Mouse (Mus musculus): Measurements from ENCODE around the gene Rbfox2.

Gene Rbfox2

GRCm38 (mm10) chr15:77134483-77134882, 172.3 kb downstream of the Rbfox2 start:
- no peak for DNase-seq

GRCm38 (mm10) chr15:77129154-77129553, 177.7 kb downstream of the Rbfox2 start:
- no peak for DNase-seq

DNA sequence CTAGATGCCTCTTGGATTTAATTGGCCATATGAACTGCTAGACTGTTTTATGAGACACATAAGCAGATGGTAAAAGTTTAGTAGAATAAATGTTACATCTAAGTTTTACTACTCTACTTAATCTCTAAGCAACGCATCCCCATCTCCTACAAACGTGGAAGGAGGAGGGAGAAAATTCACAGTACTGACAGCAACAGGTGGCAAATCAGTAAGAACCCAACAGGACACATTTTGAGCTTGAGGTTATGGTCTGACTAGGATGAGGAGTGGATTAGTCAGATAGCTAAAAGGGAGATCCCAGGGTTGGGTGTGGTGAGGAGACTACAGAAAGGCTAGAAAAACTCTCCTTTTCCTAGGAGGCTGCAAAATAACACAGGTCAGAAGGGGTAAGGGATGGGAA, 179.1 kb downstream of the Rbfox2 start:
- DNase-seq, result no peak

DNA sequence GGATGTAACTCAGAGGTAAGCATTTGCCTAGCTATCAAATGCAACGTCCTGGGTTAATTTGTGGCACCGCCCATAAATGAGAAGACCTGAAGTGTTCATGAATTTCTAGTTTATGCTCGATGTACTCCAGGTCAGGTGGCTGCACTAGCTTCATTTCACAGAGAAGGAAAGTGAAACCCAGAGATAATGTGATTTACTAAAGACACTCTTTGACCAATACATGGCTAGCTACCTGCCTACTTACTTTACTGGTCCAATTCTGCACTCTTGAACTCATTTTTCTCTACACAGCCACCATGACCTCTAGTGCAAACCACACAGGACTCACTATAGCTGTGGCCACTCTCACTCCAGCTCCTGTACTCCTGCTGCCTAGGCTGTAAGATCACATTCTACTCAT, 180.1 kb downstream of the Rbfox2 start:
- DNase-seq, result no peak

DNA sequence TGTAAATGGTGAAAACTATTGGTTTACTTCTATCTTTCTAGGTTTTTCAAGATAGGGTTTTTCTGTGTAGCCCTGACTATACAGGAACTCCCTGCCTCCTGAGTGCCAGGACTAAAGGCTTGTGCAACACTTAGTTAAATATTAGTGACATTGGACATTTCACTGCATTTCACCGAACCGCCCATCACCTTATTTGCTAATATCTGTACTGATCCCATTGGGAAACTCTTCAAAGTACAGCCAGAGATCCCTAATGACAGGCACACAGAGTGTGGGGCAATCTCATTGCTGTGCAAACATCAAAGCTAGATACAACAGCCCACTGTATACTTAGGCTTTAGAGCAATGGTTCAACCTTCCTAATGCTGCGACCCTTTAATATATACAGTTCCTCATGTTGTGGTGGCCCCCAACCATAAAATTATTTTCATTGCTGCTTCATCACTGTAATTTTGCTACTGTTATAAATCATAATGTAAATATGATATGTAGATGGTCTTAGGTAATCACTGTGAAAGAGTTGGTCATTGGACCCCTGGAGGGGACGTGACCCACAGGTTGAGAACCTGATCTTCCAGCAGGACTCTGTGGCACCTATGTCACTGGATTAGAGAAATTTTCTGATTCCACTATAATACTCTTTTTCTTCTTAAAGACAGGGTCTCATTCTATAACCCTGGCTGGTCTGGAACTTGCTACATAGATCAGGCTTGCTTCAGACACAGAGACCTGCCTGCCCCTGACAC, 182.3 kb downstream of the Rbfox2 start:
- DNase-seq, result no peak

GRCm38 (mm10) chr15:77122824-77123223, 184.0 kb downstream of the Rbfox2 start:
- DNase-seq, result no peak

DNA sequence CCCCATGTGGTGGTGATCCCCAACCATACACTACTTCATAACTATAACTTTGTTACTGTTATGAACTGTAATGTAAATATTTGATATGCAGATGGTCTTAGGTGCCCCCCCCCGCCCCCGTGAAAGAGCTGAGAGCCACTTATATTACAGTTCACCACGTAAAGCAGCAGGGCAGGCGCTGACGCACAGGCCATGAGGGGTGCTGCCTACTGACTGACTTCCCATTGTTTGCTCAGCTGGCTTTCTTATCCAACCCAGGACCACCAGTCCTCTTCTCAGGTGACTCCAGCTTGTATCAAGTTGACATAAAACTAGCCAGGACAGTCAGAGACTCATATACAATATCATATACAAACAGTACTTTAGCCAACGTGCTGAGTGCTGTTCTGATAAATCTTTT, 184.6 kb downstream of the Rbfox2 start:
- DNase-seq, result no peak

DNA sequence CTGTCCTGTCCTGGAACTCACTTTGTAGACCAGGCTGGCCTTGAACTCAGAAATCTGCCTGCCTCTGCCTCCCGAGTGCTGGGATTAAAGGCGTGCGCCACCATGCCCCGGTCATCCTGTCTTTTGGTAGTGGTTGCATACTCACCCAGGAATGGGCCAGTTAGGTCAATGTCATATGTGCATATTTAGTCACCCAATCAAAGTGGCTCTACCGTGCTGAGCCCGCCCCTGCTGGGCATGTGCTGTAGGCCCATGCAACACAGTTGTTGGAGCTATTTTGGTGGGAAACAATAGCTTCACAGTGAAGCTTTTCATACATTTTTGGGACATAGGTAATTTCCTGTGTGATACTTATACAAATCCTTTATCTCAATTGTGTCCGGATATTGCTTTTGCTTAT, 187.1 kb downstream of the Rbfox2 start:
- no peak for DNase-seq

- no peak for DNase-seq
Measured at GRCm38 (mm10) chr15:77117209-77117608, 189.6 kb downstream of the Rbfox2 start.

- no peak for DNase-seq
Measured at GRCm38 (mm10) chr15:77116139-77116722, 190.6 kb downstream of the Rbfox2 start.

DNA sequence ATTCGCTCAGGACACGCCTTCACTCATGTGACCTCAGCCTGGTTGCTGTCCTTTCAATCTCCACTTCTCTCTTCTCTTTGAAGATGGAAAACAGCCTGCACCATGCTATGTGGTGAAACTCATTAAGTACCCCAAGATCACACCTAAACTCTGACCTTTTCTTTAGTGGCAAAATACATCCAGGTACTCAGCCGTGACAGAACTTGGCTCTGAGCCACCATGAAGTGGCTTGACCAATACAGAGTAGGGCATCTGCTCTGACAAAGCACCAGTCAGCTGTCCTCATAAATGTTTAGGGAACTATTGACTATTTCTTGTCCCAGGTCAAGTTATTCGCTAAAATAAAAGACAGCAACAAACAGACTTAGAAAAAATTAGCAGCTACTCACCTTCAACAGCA, 191.3 kb downstream of the Rbfox2 start:
- DNase-seq, result no peak

- no peak for DNase-seq
Measured at GRCm38 (mm10) chr15:77113591-77113990, 193.2 kb downstream of the Rbfox2 start.

DNA sequence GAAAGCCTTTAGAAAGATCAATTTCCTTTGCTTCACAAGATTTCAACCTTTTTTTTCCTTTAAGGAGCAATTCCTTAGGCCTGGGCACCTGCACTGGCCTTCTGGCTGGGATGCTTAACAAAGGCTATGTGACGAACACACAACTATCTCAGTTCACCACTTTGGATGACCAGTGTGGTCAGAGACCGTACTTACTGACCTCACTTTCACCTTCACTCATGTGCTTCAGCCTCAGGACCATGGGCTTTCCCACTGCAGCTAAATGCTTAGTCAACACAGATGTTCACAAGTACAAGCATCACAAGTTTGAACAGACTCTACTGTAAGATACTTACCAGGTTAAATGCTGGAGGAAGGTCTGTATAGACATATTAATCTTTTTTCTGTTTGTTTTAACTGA, 194.4 kb downstream of the Rbfox2 start:
- DNase-seq, result no peak

DNA sequence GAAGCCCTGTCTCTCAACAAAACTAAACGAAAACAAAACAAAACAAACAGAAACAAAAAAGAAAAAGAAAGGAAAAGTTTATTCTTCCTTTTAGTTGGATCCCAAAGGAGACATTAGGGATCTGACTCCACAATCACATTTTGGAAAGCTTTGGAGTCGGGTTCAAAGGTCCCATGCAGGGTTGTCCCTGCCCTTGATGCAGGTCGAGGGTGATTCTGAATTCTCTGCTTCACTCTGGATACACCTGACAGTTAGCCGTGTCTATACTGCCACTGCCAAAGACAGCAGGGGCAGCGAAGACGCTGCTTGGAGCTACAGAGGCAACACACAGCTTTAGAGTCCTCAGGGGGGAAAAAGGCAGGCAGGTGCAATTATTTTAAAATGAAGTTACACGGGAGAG, 194.9 kb downstream of the Rbfox2 start:
- no peak for DNase-seq

DNA sequence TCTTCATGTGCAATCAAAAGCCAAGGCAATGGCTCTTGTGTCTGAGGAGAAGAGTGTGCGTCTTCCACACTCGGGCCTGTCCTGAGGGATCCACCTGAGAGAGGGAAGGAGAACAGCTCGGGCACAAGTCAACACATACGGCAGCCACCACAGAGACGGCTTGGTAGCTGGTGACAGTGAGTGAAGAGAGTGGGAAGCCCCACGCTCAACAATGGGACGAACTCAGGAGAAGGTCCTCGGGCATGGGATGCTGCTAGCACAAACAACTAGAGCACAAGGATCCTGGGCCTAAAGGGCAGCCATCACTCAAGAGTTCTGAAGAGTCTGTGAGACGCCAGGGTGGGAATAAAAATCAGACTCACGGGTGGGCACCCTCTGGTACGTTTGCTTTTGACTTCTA, 196.4 kb downstream of the Rbfox2 start:
- no peak for DNase-seq

DNA sequence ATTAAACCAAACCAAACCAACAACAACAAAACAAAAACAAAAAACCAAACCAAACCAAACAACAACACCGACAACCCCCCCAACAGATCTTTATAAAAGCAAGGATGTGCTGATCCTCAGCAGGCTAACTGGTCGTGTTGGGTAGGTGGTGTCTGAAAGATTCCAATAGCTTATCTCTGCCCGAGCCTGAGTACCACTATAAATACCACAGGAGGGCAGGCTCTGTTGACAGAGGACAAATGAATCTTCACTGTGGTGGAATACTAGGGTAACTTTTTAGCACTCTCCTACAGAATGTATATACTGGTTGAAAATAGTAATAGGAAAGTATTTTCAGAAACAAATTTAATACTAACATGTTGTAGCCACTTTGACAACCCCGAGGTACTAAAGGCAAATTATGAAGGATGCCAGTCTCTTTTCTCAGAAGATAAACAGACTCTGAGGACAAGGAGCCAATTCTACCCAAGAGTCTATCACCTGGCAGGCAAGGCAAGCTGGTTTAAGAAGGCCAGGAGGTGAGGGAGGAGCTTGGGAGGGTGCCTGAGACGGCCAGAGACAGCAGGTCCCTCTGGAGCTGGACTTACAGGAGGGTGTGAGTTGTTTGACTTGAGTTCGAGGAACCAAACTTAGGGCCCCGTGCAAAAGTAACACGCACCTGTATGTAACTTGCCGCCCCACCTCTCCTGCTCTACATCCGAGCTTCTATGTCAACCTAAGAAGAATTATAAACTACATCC, 199.5 kb downstream of the Rbfox2 start:
- DNase-seq, result no peak

DNA sequence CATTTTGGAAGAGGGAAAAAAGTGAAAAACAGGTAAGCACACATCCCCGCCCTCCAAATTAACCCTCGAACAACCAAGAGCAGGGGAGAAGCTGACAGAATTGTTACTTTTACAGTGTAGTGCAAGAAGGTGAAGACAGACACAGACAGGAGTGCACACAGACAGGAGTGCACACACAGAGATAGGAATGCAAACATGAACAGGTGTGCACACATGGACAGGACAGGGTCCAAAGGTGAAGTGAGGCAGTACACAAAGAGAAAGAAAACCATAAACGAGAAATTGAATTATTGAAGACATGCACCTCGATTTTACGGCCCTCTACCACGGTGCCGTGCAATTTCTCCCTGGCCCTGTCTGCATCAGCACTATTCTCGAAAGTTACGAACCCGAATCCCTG, 201.5 kb downstream of the Rbfox2 start:
- DNase-seq, result no peak

- DNase-seq, result no peak
Measured at GRCm38 (mm10) chr15:77104349-77105158, 202.2 kb downstream of the Rbfox2 start.

GRCm38 (mm10) chr15:77102685-77103084, 204.1 kb downstream of the Rbfox2 start:
- DNase-seq, result no peak

GRCm38 (mm10) chr15:77099756-77100155, 207.0 kb downstream of the Rbfox2 start:
- no peak for DNase-seq

- no peak for DNase-seq
Measured at GRCm38 (mm10) chr15:77097358-77097757, 209.4 kb downstream of the Rbfox2 start.

DNA sequence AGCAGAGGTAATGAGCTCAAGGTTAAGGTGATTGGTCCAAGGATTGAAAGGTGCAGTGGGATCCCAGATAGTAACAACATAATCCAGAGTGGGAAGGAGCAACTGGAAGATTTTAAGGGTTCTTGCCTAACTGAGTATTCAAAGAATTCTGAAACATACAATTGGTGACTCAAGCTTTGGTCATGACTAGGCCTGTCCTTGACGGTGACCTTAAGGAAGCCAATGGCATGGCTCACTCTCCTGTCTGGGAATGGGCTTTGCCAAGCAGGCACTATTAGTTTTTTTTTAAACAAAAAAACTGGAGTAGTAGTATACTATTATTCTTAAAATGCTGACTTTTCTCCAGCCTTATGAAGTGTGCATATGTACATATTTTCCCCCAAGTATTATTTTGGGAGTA, 211.6 kb downstream of the Rbfox2 start:
- no peak for DNase-seq

DNA sequence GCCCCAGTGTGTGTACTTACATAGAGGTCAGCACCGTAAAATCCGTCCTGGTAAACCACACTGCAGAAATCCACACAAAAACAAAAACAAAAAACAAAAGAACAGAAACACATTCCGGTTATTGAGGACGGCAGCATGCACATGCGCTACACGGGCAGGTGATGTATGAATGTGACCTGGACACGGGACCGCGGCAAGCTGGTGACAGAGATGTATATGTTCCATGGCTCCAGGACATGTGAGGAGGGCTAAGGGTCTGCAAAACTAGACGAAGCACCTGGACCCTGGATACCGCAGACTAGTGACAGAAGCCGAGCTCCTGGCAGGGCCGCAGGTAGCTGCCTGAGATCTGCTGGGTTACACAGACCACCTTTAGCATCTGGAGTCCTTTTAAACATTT, 212.4 kb downstream of the Rbfox2 start:
- DNase-seq, result no peak
